Mouse (Mus musculus): ENCODE results near the gene Hoxc6. TPM values are rescaled to one million over a fixed set of nuclear protein-coding genes. Genes with fewer than 3 reads are reported as not detected.
A peak's percentile ranks its signal among the peaks of the same experiment; 100 is the strongest.

Gene Hoxc6
- total RNA-seq, 2 experiments from 2014 or later, result 5.1 to 10.0 TPM

- DNase-seq, result no peak
Measured at GRCm38 (mm10) chr15:102990461-102991397, 7.3 kb upstream of the Hoxc6 start, which contains the start of gene Hoxc8. TSS of gene Hoxc8 (plus strand) at chr15:102990607.

DNA sequence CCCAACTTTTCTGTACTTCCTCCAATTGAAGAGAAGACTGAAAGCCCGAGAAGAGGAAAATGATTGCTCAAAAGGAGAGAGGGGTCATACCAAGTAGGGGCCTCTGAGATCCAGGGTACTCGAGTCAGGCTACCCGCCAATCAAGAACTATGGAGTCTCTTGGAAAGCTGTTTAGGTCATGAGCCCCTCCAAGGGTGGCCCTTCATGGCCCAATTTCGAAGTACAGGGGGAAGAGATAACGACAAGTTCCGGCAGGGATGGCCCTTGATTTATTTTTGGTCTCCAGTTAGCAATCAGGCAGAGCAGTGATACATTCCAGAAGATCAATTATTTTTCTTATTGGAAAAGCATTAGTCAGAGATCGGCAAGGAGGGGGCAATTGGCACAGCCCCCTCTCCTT lies 6.3 kb upstream of the Hoxc6 start:
- no peak for DNase-seq

- DNase-seq, result no peak
Measured at GRCm38 (mm10) chr15:102992206-102992605, 5.9 kb upstream of the Hoxc6 start.

DNA sequence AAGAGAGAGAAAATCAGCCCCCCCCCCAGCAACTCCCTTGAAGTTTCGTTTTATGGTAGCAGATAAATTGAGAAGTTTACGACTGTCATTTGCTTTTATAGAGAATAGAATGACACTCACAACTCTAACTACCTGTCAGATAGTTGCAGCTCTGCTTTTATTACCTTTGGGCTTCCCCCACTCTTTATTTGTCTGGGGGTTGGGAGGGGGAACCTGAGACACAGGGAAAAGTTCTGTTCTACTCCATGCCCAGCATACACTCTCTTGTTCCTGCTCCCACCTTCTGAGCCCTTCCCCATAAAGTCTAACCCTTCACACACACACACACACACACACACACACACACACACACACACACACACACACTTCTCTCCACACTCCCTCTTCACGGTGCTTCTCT lies 5.2 kb upstream of the Hoxc6 start:
- DNase-seq, result no peak

GRCm38 (mm10) chr15:102996548-102996947 lies 1.5 kb upstream of the Hoxc6 start:
- no peak for DNase-seq

DNA sequence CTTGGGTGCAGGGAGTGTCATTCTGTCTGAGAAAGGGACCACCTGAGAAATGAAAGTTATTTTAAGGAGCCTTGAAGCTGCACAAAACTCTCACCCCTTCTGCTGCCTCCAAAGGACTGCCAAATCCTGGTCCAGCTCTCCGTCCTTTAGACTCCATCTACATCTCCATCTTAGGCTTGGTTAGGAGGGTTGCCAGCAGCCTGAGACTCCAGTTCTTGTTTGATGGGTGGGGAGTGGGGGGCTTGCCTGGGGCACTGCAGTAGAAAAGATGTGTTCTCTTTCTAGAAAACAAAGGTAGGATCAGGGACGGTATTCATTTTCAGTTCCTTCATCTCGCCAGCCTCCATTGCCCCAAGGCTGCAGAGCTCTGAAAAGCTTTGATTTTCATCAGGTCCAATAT lies 626 bp upstream of the Hoxc6 start:
- DNase-seq, result no peak

GRCm38 (mm10) chr15:102998608-102999182 lies 638 bp downstream of the Hoxc6 start:
- DNase-seq, result no peak

- peak; percentile 87 for DNase-seq
Measured at GRCm38 (mm10) chr15:102999183-102999831, 1.2 kb downstream of the Hoxc6 start.

GRCm38 (mm10) chr15:102999955-103000354 lies 1.9 kb downstream of the Hoxc6 start:
- DNase-seq, result no peak

GRCm38 (mm10) chr15:103000501-103000901 lies 2.4 kb downstream of the Hoxc6 start:
- no peak for DNase-seq

DNA sequence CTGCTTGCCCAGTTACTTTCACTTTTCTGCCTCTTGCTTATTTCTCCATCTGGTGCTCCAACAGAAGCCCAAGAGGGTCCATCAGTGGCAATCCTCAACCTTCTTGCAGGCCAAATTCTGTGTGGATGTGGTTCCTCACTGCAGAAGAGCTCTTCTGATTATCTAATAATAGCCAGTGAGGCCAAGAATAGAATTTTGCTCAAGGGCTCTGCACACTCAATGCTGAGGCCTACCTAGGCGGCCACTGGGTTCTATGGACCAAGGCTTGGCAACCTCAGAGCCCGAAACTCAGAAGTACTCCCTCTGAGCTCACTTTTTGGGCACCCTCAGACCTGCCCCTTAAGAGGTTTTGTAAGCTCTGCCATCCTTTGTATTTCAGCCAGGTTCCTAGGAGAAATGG lies 3.3 kb downstream of the Hoxc6 start:
- no peak for DNase-seq

DNA sequence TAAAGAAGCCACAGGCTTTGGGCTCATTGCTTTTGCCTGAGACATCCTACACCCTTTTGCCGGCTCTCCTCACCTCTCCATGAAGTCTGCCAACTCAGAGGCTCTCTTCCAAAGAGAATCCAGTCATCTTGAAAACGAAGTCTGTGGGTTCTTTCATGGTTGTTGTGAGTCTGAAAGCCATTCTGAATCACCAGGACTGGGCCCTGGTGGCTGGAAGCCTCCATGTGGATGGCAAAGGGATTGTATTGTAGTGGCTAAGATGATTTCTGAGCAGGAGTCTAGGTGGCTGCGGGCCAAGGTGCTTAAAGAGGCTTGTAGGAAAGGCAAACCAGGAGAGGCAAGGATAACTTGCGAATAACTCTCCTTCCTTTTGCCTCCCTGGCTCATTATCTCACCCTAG lies 4.1 kb downstream of the Hoxc6 start:
- DNase-seq, result no peak

GRCm38 (mm10) chr15:103002821-103003448 lies 4.9 kb downstream of the Hoxc6 start:
- no peak for DNase-seq

DNA sequence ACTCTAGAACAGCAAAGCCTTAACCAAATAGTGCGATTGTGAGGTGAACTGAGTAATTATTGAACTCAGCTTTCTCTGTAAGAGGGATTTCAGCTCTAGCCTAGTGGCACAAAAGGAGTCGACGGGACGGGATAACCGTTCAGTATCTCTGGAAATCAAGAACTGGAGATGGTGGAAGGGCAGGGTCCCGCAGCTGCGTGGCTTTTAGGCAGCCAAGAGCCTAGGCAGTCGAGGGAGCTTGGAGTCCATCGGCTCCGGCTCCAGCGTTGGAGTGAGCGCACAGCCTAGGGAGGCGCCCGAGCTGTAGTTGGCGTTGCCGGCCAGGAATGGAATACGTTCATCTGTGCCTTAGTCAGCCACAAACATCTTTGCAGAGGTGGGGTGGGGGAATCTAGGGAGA lies 7.3 kb downstream of the Hoxc6 start:
- peak; percentile 63 for DNase-seq

DNA sequence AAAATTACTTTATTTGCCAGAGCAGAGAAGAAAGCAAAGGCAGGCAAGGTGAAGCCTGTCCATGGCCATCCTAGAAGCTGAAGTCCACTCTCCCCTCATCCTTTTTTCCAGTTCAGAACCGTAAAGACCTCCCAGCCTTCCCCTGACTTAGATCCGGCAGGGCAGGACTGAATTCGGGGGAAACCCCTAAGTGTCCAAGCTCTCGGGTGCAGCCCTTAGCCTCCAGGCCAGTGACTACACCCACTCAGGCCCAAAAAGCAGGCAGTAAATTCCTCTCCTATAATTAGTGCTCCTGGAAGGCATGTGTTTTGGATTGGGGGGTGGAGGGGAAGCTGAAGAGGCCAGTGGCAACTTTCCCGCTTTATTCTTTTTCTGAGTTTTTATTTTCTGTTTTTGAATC lies 7.7 kb downstream of the Hoxc6 start:
- DNase-seq, result no peak

DNA sequence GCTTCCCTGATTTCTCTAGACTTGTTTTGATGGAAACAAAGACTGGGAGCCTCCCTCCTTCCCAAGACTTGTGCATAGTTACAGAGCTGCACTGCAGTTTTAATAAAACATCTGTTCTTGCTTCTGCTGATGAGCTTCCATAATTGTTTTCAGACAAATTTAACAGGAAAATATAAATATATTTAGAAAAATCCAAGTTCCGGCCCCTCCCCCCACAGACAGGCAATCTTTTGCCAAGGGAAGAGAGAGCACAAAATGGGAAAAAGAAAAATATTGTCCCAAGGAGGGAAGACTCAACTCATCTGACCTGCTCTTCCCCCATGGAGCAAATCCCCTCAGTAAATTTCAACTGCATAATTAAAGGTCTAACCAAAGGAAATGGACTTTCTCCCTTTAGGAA lies 8.3 kb downstream of the Hoxc6 start:
- no peak for DNase-seq

DNA sequence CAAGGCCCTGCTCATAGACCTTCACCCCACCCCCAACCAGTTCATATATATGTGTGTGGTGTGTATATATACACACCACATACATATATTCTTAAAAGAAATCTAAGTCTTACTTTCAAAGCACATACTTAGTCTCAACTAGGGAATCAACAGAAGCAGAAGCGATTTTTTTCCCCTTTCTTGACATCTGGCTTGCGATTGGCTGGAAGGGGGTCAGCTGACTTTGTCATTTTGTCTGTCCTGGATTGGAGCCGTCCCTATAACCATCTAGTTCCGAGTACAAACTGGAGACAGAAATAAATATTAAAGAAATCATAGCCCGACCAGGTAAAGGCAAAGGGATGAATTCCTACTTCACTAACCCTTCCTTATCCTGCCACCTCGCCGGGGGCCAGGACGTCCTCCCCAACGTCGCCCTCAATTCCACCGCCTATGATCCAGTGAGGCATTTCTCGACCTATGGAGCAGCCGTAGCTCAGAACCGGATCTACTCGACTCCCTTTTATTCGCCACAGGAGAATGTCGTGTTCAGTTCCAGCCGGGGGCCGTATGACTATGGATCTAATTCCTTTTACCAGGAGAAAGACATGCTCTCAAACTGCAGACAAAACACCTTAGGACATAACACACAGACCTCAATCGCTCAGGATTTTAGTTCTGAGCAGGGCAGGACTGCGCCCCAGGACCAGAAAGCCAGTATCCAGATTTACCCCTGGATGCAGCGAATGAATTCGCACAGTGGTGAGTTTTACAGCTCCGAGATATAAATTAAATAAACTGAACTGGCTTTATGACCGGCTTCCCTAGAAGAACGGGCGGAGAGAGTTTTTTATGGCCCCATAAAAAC lies 11.4 kb downstream of the Hoxc6 start:
- no peak for DNase-seq

GRCm38 (mm10) chr15:103010112-103010846 lies 12.2 kb downstream of the Hoxc6 start:
- no peak for DNase-seq

- DNase-seq, result no peak
Measured at GRCm38 (mm10) chr15:103010847-103011555, 12.9 kb downstream of the Hoxc6 start.

GRCm38 (mm10) chr15:103011928-103012486 lies 13.9 kb downstream of the Hoxc6 start:
- peak; percentile 35 for DNase-seq
